Mouse (Mus musculus) G1E (cell line): Measurements from ENCODE around the gene Catsperz. TPM values are rescaled to one million over a fixed set of nuclear protein-coding genes. Genes with fewer than 3 reads are reported as not detected.

Source experiments
- ATAC-seq: 2 replicates; pipeline ENCODE4 v1.8.0; 2016; ENCODE audit warnings: mild to moderate bottlenecking; ENCODE audit not compliant: insufficient number of reproducible peaks, poor library complexity, low FRiP score, severe bottlenecking; ENCODE audit errors: extremely low read depth
- DNase-seq: peaks from one replicate; pipeline ENCODE4 v3.0.0; 2012; ENCODE audit warnings: low spot score
- H3K27me3 ChIP-seq: 2 replicates; pipeline ENCODE4 v1.6.1; 2012; ENCODE audit warnings: mild to moderate bottlenecking, low read length, inconsistent platforms; ENCODE audit not compliant: insufficient read depth
- H3K36me3 ChIP-seq: replicated peaks from 2 replicates; pipeline ENCODE3; 2012; ENCODE audit warnings: mild to moderate bottlenecking, inconsistent platforms
- H3K4me1 ChIP-seq: 2 replicates; pipeline ENCODE4 v1.6.1; 2012; ENCODE audit warnings: low read depth, low read length, inconsistent platforms, mixed read lengths; ENCODE audit not compliant: insufficient read depth
- H3K4me3 ChIP-seq: 2 replicates; pipeline ENCODE4 v1.5.1; 2012; ENCODE audit warnings: low read depth, mild to moderate bottlenecking, inconsistent platforms, low read length, moderate library complexity, mixed read lengths
- H3K9me3 ChIP-seq: replicated peaks from 2 replicates; pipeline ENCODE4 v1.6.1; 2012; ENCODE audit warnings: inconsistent platforms
- CTCF ChIP-seq: IDR thresholded peaks from 2 replicates; pipeline ENCODE4 v1.5.1; 2012; ENCODE audit warnings: low read depth, low read length, inconsistent platforms, mixed read lengths
- GATA1 ChIP-seq: IDR thresholded peaks from 2 replicates; pipeline ENCODE4 v1.6.1; 2012; ENCODE audit warnings: borderline replicate concordance, low read length, inconsistent platforms, mixed read lengths
- GATA2 ChIP-seq: IDR thresholded peaks from 2 replicates; pipeline ENCODE4 v1.6.1; 2012; ENCODE audit warnings: low read depth, low read length, inconsistent platforms, borderline replicate concordance
- POLR2AphosphoS5 ChIP-seq: IDR thresholded peaks from 2 replicates; pipeline ENCODE4 v1.6.1; 2012; ENCODE audit warnings: low read depth, low read length, inconsistent platforms; ENCODE audit not compliant: insufficient replicate concordance
- TAL1 ChIP-seq: conservative IDR thresholded peaks from 2 replicates; pipeline ENCODE4 v1.6.1; 2012; ENCODE audit warnings: low read depth, low read length, inconsistent platforms, mixed read lengths
- polyA plus RNA-seq: library from polyadenylated mRNA; stranded (reverse); fragments of >175 nt; gene quantifications from 2 replicates; pipeline ENCODE4 v1.2.3, GENCODE M21; 2012
- total RNA-seq, 2 experiments: library from RNA; stranded (forward) in 1 of 2; stranded (reverse) in 1 of 2; fragments of 200-1000 nt in 1 of 2; fragments of >200 nt in 1 of 2; fragmentation: Nextera tagmentation in 1 of 2; gene quantifications; 2 replicates each; pipeline ENCODE4 v1.2.3; 2014 to 2017

The Catsperz gene
- total and polyA plus RNA-seq, 3 experiments, result 0.11 TPM; not detected in 2

GRCm38 (mm10) chr19:6877965-6878364 is 47.2 kb downstream of the Catsperz start:
- no peak for DNase-seq
- Histone ChIP-seq H3K4me3 (no peak overlapping the region), H3K4me1 (peaks cover 9% of the 10 kb centered on the region), H3K36me3 (no peaks in the 10 kb centered on the region), H3K27me3 (peaks cover 18% of the 10 kb centered on the region), H3K9me3 (peaks cover 5% of the 10 kb centered on the region)
- TF ChIP-seq CTCF, result no peak
- no peak for TF ChIP-seq POLR2AphosphoS5
- no peak for TF ChIP-seq GATA2
- ATAC-seq, result no peak

- Histone ChIP-seq H3K9me3 (peaks cover 5% of the 10 kb centered on the region), H3K4me1 (peaks cover 13% of the 10 kb centered on the region), H3K4me3 (no peak overlapping the region), H3K36me3 (no peaks in the 10 kb centered on the region), H3K27me3 (peaks cover 18% of the 10 kb centered on the region)
- no peak for DNase-seq
- no peak for ATAC-seq
- TF ChIP-seq GATA2, result no peak
Observed at GRCm38 (mm10) chr19:6876799-6877198, 48.4 kb downstream of the Catsperz start.

GRCm38 (mm10) chr19:6875834-6876233 is 49.3 kb downstream of the Catsperz start:
- TF ChIP-seq POLR2AphosphoS5 (no peak), GATA1 (no peak), GATA2 (no peak), CTCF (no peak), TAL1 (no peak)

GRCm38 (mm10) chr19:6874257-6874656 is 50.9 kb downstream of the Catsperz start:
- peaks cover 31% of the 10 kb centered on the region for H3K4me1 ChIP-seq
- DNase-seq (no peak), ATAC-seq (no peak)
- no peaks in the 10 kb centered on the region for H3K9me3 ChIP-seq
- H3K36me3 ChIP-seq, result no peaks in the 10 kb centered on the region
- H3K4me3 ChIP-seq, result no peak overlapping the region
- TF ChIP-seq CTCF, result no peak
- no peak for TF ChIP-seq POLR2AphosphoS5
- no peak for TF ChIP-seq GATA2
- no peak for TF ChIP-seq TAL1
- TF ChIP-seq GATA1, result no peak
- H3K27me3 ChIP-seq, result peaks cover 18% of the 10 kb centered on the region

More at GRCm38 (mm10) chr19:6875834-6876233, 49.3 kb downstream of the Catsperz start:
- Histone ChIP-seq H3K27me3 (peaks cover 18% of the 10 kb centered on the region), H3K4me1 (peaks cover 23% of the 10 kb centered on the region), H3K36me3 (no peaks in the 10 kb centered on the region), H3K4me3 (no peak overlapping the region), H3K9me3 (peaks cover 5% of the 10 kb centered on the region)
- ATAC-seq (no peak), DNase-seq (no peak)

- Histone ChIP-seq H3K9me3 (no peaks in the 10 kb centered on the region), H3K27me3 (peaks cover 13% of the 10 kb centered on the region)
Observed at GRCm38 (mm10) chr19:6872701-6873100, 52.5 kb downstream of the Catsperz start.

More at GRCm38 (mm10) chr19:6872701-6873100, 52.5 kb downstream of the Catsperz start:
- H3K4me1 ChIP-seq, result peaks cover 34% of the 10 kb centered on the region
- no peaks in the 10 kb centered on the region for H3K36me3 ChIP-seq
- no peak overlapping the region for H3K4me3 ChIP-seq
- ATAC-seq (no peak), DNase-seq (no peak)
- TF ChIP-seq CTCF (no peak), GATA2 (no peak), TAL1 (no peak), GATA1 (no peak), POLR2AphosphoS5 (no peak)

Other genes starting within 250 kb of the Catsperz start
- gene Rps6ka4, start 84.7 kb downstream of the Catsperz start, total RNA-seq (2014; fragmentation: Nextera tagmentation), result 3.6 and 9.6 TPM in 2 replicates
- 7.2 and 9.8 TPM in 2 replicates for gene Rps6ka4, start 84.7 kb downstream of the Catsperz start, total RNA-seq (2017)
- 29.5 and 37.6 TPM in 2 replicates for gene Rps6ka4, start 84.7 kb downstream of the Catsperz start, polyA plus RNA-seq
- 14.6 and 18.8 TPM in 2 replicates for gene Ccdc88b, start 67.2 kb downstream of the Catsperz start, total RNA-seq (2014; fragmentation: Nextera tagmentation)
- 54.3 and 65.7 TPM in 2 replicates for gene Ccdc88b, start 67.2 kb downstream of the Catsperz start, total RNA-seq (2017)
- gene Ccdc88b, start 67.2 kb downstream of the Catsperz start, polyA plus RNA-seq, result 102 and 124 TPM in 2 replicates
- 191 and 244 TPM in 2 replicates for gene Trmt112, start 15.7 kb downstream of the Catsperz start, total RNA-seq (2014; fragmentation: Nextera tagmentation)
- 286 and 298 TPM in 2 replicates for gene Trmt112, start 15.7 kb downstream of the Catsperz start, total RNA-seq (2017)
- 261 and 287 TPM in 2 replicates for gene Trmt112, start 15.7 kb downstream of the Catsperz start, polyA plus RNA-seq
- gene Prdx5, start 15.3 kb downstream of the Catsperz start, total RNA-seq (2014; fragmentation: Nextera tagmentation), result 53.7 and 59.2 TPM in 2 replicates
- gene Prdx5, start 15.3 kb downstream of the Catsperz start, total RNA-seq (2017), result 210 and 225 TPM in 2 replicates
- gene Prdx5, start 15.3 kb downstream of the Catsperz start, polyA plus RNA-seq, result 208 and 211 TPM in 2 replicates
- gene Esrra, start 3.6 kb downstream of the Catsperz start, total RNA-seq (2014; fragmentation: Nextera tagmentation), result 10.0 and 17.9 TPM in 2 replicates
- 21.1 and 25.6 TPM in 2 replicates for gene Esrra, start 3.6 kb downstream of the Catsperz start, total RNA-seq (2017)
- 42.6 and 46.9 TPM in 2 replicates for gene Esrra, start 3.6 kb downstream of the Catsperz start, polyA plus RNA-seq
- not detected in 2 replicates for gene Kcnk4, start 9.1 kb upstream of the Catsperz start, total RNA-seq (2014; fragmentation: Nextera tagmentation)
- 0.23 TPM in 1 of 2 replicates, not detected in the other for gene Kcnk4, start 9.1 kb upstream of the Catsperz start, total RNA-seq (2017)
- 0.05 TPM in 1 of 2 replicates, not detected in the other for gene Kcnk4, start 9.1 kb upstream of the Catsperz start, polyA plus RNA-seq
- 12.6 and 19.1 TPM in 2 replicates for gene Bad, start 16.5 kb upstream of the Catsperz start, total RNA-seq (2014; fragmentation: Nextera tagmentation)
- 50.7 and 62.7 TPM in 2 replicates for gene Bad, start 16.5 kb upstream of the Catsperz start, total RNA-seq (2017)
- gene Bad, start 16.5 kb upstream of the Catsperz start, polyA plus RNA-seq, result 51.9 and 52.0 TPM in 2 replicates
- gene Gpr137, start 17.1 kb upstream of the Catsperz start, total RNA-seq (2014; fragmentation: Nextera tagmentation), result 20.0 and 24.9 TPM in 2 replicates
- 22.8 and 24.9 TPM in 2 replicates for gene Gpr137, start 17.1 kb upstream of the Catsperz start, total RNA-seq (2017)
- gene Gpr137, start 17.1 kb upstream of the Catsperz start, polyA plus RNA-seq, result 32.1 and 39.9 TPM in 2 replicates
- 74.0 and 111 TPM in 2 replicates for gene Ppp1r14b, start 49.6 kb upstream of the Catsperz start, total RNA-seq (2014; fragmentation: Nextera tagmentation)
- gene Ppp1r14b, start 49.6 kb upstream of the Catsperz start, total RNA-seq (2017), result 141 and 168 TPM in 2 replicates
- gene Ppp1r14b, start 49.6 kb upstream of the Catsperz start, polyA plus RNA-seq, result 281 and 350 TPM in 2 replicates
- gene Plcb3, start 51.1 kb upstream of the Catsperz start, total RNA-seq (2014; fragmentation: Nextera tagmentation), result 12.5 and 14.1 TPM in 2 replicates
- 9.9 and 10.6 TPM in 2 replicates for gene Plcb3, start 51.1 kb upstream of the Catsperz start, total RNA-seq (2017)
- gene Plcb3, start 51.1 kb upstream of the Catsperz start, polyA plus RNA-seq, result 21.0 and 22.2 TPM in 2 replicates
- gene Fkbp2, start 55.1 kb upstream of the Catsperz start, total RNA-seq (2014; fragmentation: Nextera tagmentation), result 72.6 and 120 TPM in 2 replicates
- gene Fkbp2, start 55.1 kb upstream of the Catsperz start, total RNA-seq (2017), result 58.8 and 72.0 TPM in 2 replicates
- 170 and 201 TPM in 2 replicates for gene Fkbp2, start 55.1 kb upstream of the Catsperz start, polyA plus RNA-seq
- 29.6 and 41.0 TPM in 2 replicates for gene Vegfb, start 62.3 kb upstream of the Catsperz start, total RNA-seq (2014; fragmentation: Nextera tagmentation)
- 18.5 and 20.2 TPM in 2 replicates for gene Vegfb, start 62.3 kb upstream of the Catsperz start, total RNA-seq (2017)
- gene Vegfb, start 62.3 kb upstream of the Catsperz start, polyA plus RNA-seq, result 92.6 and 118 TPM in 2 replicates
- 29.4 and 29.5 TPM in 2 replicates for gene Dnajc4, start 67.2 kb upstream of the Catsperz start, total RNA-seq (2014; fragmentation: Nextera tagmentation)
- 11.6 and 14.4 TPM in 2 replicates for gene Dnajc4, start 67.2 kb upstream of the Catsperz start, total RNA-seq (2017)
- gene Dnajc4, start 67.2 kb upstream of the Catsperz start, polyA plus RNA-seq, result 23.9 and 24.3 TPM in 2 replicates
- 16.6 and 30.0 TPM in 2 replicates for gene Nudt22, start 70.7 kb upstream of the Catsperz start, total RNA-seq (2014; fragmentation: Nextera tagmentation)
- 17.8 and 21.0 TPM in 2 replicates for gene Nudt22, start 70.7 kb upstream of the Catsperz start, total RNA-seq (2017)
- gene Nudt22, start 70.7 kb upstream of the Catsperz start, polyA plus RNA-seq, result 19.2 and 23.9 TPM in 2 replicates
- 2.6 and 6.1 TPM in 2 replicates for gene Trpt1, start 70.8 kb upstream of the Catsperz start, total RNA-seq (2014; fragmentation: Nextera tagmentation)
- gene Trpt1, start 70.8 kb upstream of the Catsperz start, total RNA-seq (2017), result 1.6 and 2.7 TPM in 2 replicates
- 1.2 TPM in 2 replicates for gene Trpt1, start 70.8 kb upstream of the Catsperz start, polyA plus RNA-seq
- gene Fermt3, start 94.1 kb upstream of the Catsperz start, total RNA-seq (2014; fragmentation: Nextera tagmentation), result 66.2 and 69.5 TPM in 2 replicates
- gene Fermt3, start 94.1 kb upstream of the Catsperz start, total RNA-seq (2017), result 267 and 318 TPM in 2 replicates
- 461 and 527 TPM in 2 replicates for gene Fermt3, start 94.1 kb upstream of the Catsperz start, polyA plus RNA-seq
- gene Stip1, start 114.6 kb upstream of the Catsperz start, total RNA-seq (2014; fragmentation: Nextera tagmentation), result 301 and 356 TPM in 2 replicates
- gene Stip1, start 114.6 kb upstream of the Catsperz start, total RNA-seq (2017), result 267 and 279 TPM in 2 replicates
- gene Stip1, start 114.6 kb upstream of the Catsperz start, polyA plus RNA-seq, result 136 and 224 TPM in 2 replicates
- not detected in 2 replicates for gene Macrod1, start 131.4 kb upstream of the Catsperz start, total RNA-seq (2014; fragmentation: Nextera tagmentation)
- not detected in 2 replicates for gene Macrod1, start 131.4 kb upstream of the Catsperz start, total RNA-seq (2017)
- 0.60 and 0.89 TPM in 2 replicates for gene Macrod1, start 131.4 kb upstream of the Catsperz start, polyA plus RNA-seq
- not detected in 2 replicates for gene Flrt1, start 180.3 kb upstream of the Catsperz start, total RNA-seq (2014; fragmentation: Nextera tagmentation)
- 0.05 and 0.12 TPM in 2 replicates for gene Flrt1, start 180.3 kb upstream of the Catsperz start, total RNA-seq (2017)
- not detected in 2 replicates for gene Flrt1, start 180.3 kb upstream of the Catsperz start, polyA plus RNA-seq